Mouse (Mus musculus) MEL (cell line): Measurements from ENCODE around the gene Mmp15. TPM values are rescaled to one million over a fixed set of nuclear protein-coding genes. Genes with fewer than 3 reads are reported as not detected.
"Not testable (repeated sequence)": the region's sequence is repeated elsewhere in the genome, so short reads cannot be mapped to it uniquely, and the experiment has no call there.

Experiments used
- DNase-seq: peaks from one replicate; pipeline ENCODE4 v3.0.0; 2011; ENCODE audit warnings: low read depth, low spot score
- H3K27ac ChIP-seq: 2 replicates; pipeline ENCODE4 v1.5.1; 2012; ENCODE audit warnings: low read depth, mild to moderate bottlenecking, control low read depth, low read length, moderate library complexity; ENCODE audit not compliant: control insufficient read depth
- H3K27me3 ChIP-seq, 2 experiments: fragments of 150-350 bp in 1 of 2; sonication (generic) in 1 of 2; 2 replicates each; pipeline ENCODE4 v1.6.1; 2012; ENCODE audit warnings: low read length in 2 of 2, mild to moderate bottlenecking in 2 of 2, improper control_type of control experiment in 1 of 2, moderate library complexity in 1 of 2; ENCODE audit not compliant: insufficient read depth in 2 of 2, control insufficient read depth in 1 of 2
- H3K36me3 ChIP-seq, 2 experiments: 2 replicates each; pipeline ENCODE4 v1.6.1; 2012 to 2014; ENCODE audit warnings: low read length in 2 of 2, improper control_type of control experiment in 1 of 2, inconsistent platforms in 1 of 2, mild to moderate bottlenecking in 1 of 2; ENCODE audit not compliant: insufficient read depth in 2 of 2, control insufficient read depth in 1 of 2
- H3K4me1 ChIP-seq, 2 experiments: fragments of 150-350 bp in 1 of 2; sonication (generic) in 1 of 2; 2 replicates each; pipeline ENCODE4 v1.6.1; 2012; ENCODE audit warnings: low read length in 2 of 2, improper control_type of control experiment in 1 of 2, mild to moderate bottlenecking in 1 of 2; ENCODE audit not compliant: insufficient read depth in 2 of 2, control insufficient read depth in 1 of 2
- H3K4me3 ChIP-seq, 2 experiments: fragments of 150-350 bp in 1 of 2; sonication (generic) in 1 of 2; 2 replicates each; pipeline ENCODE4 v1.5.1; 2012; ENCODE audit warnings: low read depth in 2 of 2, low read length in 2 of 2, mild to moderate bottlenecking in 2 of 2, moderate library complexity in 2 of 2, control low read depth in 1 of 2, improper control_type of control experiment in 1 of 2; ENCODE audit not compliant: control insufficient read depth in 1 of 2, insufficient read depth in 1 of 2
- H3K79me2 ChIP-seq: 2 replicates; pipeline ENCODE4 v1.6.1; 2012; ENCODE audit warnings: mild to moderate bottlenecking, low read length, moderate library complexity; ENCODE audit not compliant: control insufficient read depth, poor library complexity, insufficient read depth
- H3K9ac ChIP-seq: 2 replicates; pipeline ENCODE4 v1.6.1; 2012; ENCODE audit warnings: low read depth, mild to moderate bottlenecking, control low read depth, low read length, moderate library complexity; ENCODE audit not compliant: control insufficient read depth, poor library complexity, severe bottlenecking
- H3K9me3 ChIP-seq: fragments of 150-350 bp; sonication (generic); replicated peaks from 2 replicates; pipeline ENCODE4 v1.6.1; 2012; ENCODE audit warnings: mild to moderate bottlenecking, low read length, improper control_type of control experiment, moderate library complexity; ENCODE audit not compliant: insufficient read depth
- CHD1 ChIP-seq: IDR thresholded peaks from 2 replicates; pipeline ENCODE4 v1.6.1; 2012; ENCODE audit warnings: low read depth, mild to moderate bottlenecking, inconsistent platforms, low read length, improper control_type of control experiment
- GATA1 ChIP-seq: IDR thresholded peaks from 2 replicates; pipeline ENCODE4 v1.6.1; 2011; ENCODE audit warnings: low read depth, low read length, improper control_type of control experiment
- HCFC1 ChIP-seq: IDR thresholded peaks from 2 replicates; pipeline ENCODE4 v1.6.1; 2012; ENCODE audit warnings: low read depth, mild to moderate bottlenecking, inconsistent platforms, low read length, improper control_type of control experiment, moderate library complexity
- MAFK ChIP-seq: IDR thresholded peaks from 2 replicates; pipeline ENCODE4 v1.6.1; 2011; ENCODE audit warnings: low read depth, mild to moderate bottlenecking, low read length, improper control_type of control experiment, borderline replicate concordance
- MAX ChIP-seq: IDR thresholded peaks from 2 replicates; pipeline ENCODE4 v1.6.1; 2011; ENCODE audit warnings: low read length, improper control_type of control experiment
- MXI1 ChIP-seq: IDR thresholded peaks from 2 replicates; pipeline ENCODE4 v1.6.1; 2011; ENCODE audit warnings: mild to moderate bottlenecking, low read depth, low read length, improper control_type of control experiment
- SIN3A ChIP-seq: IDR thresholded peaks from 2 replicates; pipeline ENCODE4 v1.6.1; 2012; ENCODE audit warnings: low read length, improper control_type of control experiment, inconsistent platforms
- SMC3 ChIP-seq: IDR thresholded peaks from 2 replicates; pipeline ENCODE4 v1.6.1; 2011; ENCODE audit warnings: low read depth, low read length, improper control_type of control experiment
- ZC3H11A ChIP-seq: IDR thresholded peaks from 2 replicates; pipeline ENCODE4 v1.6.1; 2012; ENCODE audit warnings: low read depth, mild to moderate bottlenecking, inconsistent platforms, low read length, improper control_type of control experiment
- ZKSCAN1 ChIP-seq: IDR thresholded peaks from 2 replicates; pipeline ENCODE4 v1.6.1; 2012; ENCODE audit warnings: low read depth, mild to moderate bottlenecking, inconsistent platforms, low read length, improper control_type of control experiment, moderate library complexity
- polyA plus RNA-seq, 2 experiments: library from polyadenylated mRNA; stranded (reverse) in 1 of 2; unstranded in 1 of 2; fragments of >175 nt in 1 of 2; fragments of >200 nt in 1 of 2; gene quantifications; 2 replicates each; pipeline versions ENCODE4 v1.2.1 to v1.2.4; 2012; ENCODE audit warnings: low replicate concordance in 2 of 2, low read depth in 1 of 2; ENCODE audit not compliant: insufficient read length in 2 of 2, insufficient read depth in 1 of 2, missing spikeins in 1 of 2
- total RNA-seq: library from RNA; depleted of rRNA; stranded (reverse); fragments of 300-350 nt; gene quantifications from 2 replicates; pipeline ENCODE4 v1.2.3, GENCODE M21; 2012

Mmp15 gene
- total and polyA plus RNA-seq, 3 experiments: 0.01 TPM; not detected in 2

DNA sequence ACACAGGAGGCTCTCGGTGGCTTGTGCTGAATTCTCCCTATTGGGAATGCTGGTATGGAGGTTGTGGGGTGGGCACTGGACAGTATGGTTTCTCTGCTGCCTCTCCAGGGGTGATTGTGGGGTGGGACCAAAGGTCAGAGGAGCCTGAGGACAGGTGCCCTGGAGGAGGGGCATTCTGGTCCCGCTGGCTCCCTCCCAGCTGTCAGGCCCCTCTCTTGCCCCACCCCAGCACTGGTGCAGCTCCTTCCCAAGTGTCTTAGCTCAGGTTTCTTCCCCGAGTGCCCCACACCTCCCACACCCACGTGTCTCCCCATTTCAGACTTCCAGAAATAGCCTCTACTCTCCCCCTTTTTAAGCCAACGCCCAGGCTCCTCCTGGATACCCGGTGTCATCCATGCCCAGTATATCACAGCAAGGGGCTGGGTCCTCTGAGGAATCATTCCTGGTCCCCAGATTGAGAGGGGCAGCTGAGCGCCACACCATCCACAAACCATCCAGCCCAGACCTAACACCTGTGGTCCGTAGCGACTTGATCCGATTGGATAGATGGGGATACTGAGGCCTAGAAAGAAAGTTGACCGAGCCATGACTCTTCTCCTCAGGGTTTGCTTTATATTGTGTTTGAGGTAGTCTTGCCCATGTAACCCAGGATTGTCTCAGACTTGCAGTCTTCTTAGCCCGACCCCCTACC is 24.4 kb downstream of the Mmp15 start:
- Histone ChIP-seq H3K9me3 (no peaks in the 10 kb centered on the region), H3K4me1 (no peaks in the 10 kb centered on the region), H3K27me3 (peaks cover 2% of the 10 kb centered on the region in 2 experiments; a peak in 3 of 4 replicates), H3K27ac (no peak overlapping the region), H3K9ac (no peak overlapping the region), H3K79me2 (no peaks in the 10 kb centered on the region), H3K4me3 (no peak overlapping the region), H3K36me3 (no peaks in the 10 kb centered on the region)
- no peak for DNase-seq
- TF ChIP-seq SMC3: no peak
- no peak for TF ChIP-seq MXI1
- no peak for TF ChIP-seq SIN3A
- TF ChIP-seq ZC3H11A: no peak
- TF ChIP-seq MAX: no peak

DNA sequence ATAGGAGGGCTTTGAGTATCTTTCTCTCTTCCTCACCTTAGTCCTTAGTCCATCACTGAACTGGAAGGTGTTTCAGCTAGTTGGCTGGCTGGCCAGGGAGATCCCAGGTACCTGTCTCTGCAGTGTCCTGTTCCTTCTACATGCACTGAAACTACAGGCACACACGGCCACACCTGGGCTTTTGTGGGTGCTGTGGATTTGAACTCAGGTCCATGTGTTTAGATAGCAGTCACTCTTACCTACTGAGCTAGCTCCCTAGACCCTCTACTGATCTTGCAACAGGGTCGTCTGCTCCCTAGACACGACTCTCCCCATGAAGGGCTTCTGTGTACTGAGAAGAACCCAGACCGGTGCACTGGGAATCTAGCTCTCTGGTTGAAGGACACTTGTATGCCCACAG is 25.0 kb downstream of the Mmp15 start:
- TF ChIP-seq GATA1 (no peak), ZKSCAN1 (no peak), HCFC1 (no peak)
- Histone ChIP-seq H3K9me3 (no peaks in the 10 kb centered on the region), H3K27ac (no peak overlapping the region), H3K36me3 (no peaks in the 10 kb centered on the region), H3K79me2 (no peaks in the 10 kb centered on the region), H3K27me3 (peaks cover 2% of the 10 kb centered on the region in 2 experiments; a peak in 3 of 4 replicates), H3K4me3 (no peak overlapping the region), H3K9ac (no peak overlapping the region), H3K4me1 (no peaks in the 10 kb centered on the region)
- DNase-seq: no peak

DNA sequence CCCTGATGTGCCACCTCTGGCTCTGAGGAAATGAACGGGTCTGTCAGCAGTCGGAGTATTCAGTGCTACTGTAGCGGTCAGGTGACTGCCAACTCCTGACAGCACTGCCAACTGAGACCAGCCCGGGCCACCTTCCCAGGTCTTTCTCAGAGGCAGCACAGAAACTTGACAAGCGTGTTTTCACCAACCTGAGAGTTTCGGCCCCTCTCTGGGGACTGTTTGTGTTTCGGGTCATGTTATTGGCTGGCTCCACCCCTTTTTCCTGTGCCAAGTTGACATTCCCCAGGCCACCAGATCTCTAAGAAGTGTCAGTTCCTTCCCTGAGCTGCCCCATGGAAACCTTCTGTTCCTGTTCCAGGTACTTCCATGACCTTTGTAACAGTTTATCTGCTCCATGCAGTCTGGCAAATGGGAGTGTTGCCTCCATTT is 25.8 kb downstream of the Mmp15 start:
- Histone ChIP-seq H3K79me2 (no peaks in the 10 kb centered on the region), H3K27me3 (peaks cover 2 to 4% of the 10 kb centered on the region in 2 experiments; a peak in 3 of 4 replicates), H3K9ac (no peak overlapping the region), H3K9me3 (no peaks in the 10 kb centered on the region), H3K36me3 (no peaks in the 10 kb centered on the region), H3K4me1 (no peaks in the 10 kb centered on the region), H3K27ac (no peak overlapping the region), H3K4me3 (no peak overlapping the region)
- no peak for TF ChIP-seq MAFK
- TF ChIP-seq SMC3: no peak
- no peak for TF ChIP-seq CHD1
- no peak for DNase-seq

DNA sequence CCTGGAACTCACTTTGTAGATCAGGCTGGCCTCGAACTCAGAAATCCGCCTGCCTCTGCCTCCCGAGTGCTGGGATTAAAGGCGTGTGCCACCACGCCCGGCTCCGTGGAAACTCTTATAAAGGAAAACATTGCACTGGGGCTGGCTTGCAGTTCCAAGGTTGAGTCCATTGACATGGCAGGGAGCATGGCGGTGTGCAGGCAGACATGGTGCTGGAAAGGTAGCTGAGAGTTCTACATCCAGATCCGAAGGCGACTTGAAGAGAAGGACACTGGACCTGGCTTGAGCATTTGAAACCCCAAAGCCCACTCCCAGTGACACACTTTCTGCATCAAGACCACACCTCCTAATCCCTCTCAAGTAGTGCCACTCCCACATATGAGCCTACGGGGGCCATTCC is 26.9 kb downstream of the Mmp15 start:
- not testable (repeated sequence) for H3K4me3 ChIP-seq, H3K9ac ChIP-seq, H3K9me3 ChIP-seq, H3K79me2 ChIP-seq, H3K4me1 ChIP-seq, H3K27me3 ChIP-seq, H3K36me3 ChIP-seq, H3K27ac ChIP-seq, DNase-seq
